Mouse (Mus musculus) embryo, embryonic 11.5 days (tissue): ENCODE results near the gene Tmem205.

ENCODE experiments used
- DNase-seq: peaks from one replicate; pipeline ENCODE4 v3.0.0-alpha.2; 2012; ENCODE audit warnings: low read depth, low spot score

Gene Tmem205

DNA sequence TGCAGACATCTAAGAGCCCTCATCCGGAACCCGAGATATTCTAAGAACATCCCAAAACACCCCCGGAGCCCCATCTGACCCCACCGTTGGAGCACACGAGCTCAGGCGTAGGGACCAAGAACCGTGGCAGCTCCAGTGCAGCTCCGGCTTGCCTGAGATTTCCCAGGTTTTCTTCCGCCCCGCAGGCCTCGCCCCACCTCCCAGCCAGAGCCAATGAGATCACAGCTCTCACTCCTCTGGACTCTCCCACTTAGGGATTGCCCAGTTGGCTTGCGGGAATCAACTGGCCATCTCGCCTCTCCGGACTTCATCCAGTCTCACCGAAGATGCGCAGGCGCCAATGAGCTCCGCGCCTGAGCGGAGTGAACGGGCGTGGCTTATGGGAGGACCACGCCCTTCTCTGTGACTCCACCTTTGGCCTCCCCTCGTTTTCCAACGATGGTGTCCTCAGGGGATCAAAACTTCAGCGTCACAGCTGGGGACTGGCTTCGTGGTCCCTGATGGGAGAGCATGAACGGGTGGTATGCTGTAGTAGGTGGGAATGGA is at the start of gene Tmem205, which contains the start of gene Ccdc159:
Gene Tmem205, minus strand, starts transcription at position 349 of the 546 bp plus-strand sequence.
Gene Ccdc159, plus strand, starts transcription at position 264 of the 546 bp plus-strand sequence.
- DNase-seq: peak; percentile 95

DNA sequence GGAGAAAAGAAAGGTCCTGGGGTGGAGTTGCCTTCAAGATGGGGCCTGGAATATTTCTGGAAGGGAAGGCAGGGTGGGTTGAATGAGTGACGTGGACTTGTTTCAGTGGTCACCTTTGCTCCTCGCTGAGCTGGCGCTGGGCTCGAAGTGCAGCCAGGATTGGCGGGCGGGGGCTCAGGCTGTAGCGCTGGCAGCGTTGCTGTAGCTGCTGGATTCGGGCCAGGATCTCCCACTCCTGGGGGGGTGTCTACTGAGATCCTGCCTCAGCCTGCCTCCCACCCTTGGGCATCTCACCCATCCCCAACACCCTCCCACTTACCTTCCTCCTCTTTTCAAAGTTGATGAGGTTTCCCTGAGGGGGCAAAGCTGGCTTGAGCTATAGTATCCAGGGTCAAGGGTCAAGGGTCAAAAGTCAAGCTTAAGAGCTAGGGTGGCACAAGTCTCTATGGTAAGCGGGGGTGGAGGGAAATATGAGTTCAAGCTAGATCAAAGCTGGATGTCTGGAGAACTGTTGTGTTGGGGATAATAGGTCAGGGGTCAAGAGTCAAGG is 49.3 kb upstream of the Tmem205 start:
- no peak for DNase-seq

DNA sequence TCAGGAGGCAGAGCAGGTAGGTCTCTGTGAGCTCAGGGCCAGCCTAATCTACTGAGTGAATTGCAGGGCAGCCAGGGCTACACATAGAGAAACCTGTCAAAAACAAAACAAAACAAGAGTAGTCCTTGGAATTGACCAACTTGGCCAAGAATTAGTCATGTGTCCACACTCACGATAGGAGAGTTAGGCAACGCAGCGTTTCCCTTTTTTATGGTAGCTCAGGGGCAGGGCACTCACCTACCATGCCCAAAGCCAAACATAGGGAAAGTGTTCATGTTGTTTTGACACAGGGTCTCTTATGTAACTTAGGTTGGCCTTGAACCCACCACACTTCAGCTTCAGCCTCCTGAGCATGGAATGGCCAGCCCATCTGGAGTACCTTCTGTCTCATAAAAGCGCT is 41.9 kb upstream of the Tmem205 start:
- no peak for DNase-seq

DNA sequence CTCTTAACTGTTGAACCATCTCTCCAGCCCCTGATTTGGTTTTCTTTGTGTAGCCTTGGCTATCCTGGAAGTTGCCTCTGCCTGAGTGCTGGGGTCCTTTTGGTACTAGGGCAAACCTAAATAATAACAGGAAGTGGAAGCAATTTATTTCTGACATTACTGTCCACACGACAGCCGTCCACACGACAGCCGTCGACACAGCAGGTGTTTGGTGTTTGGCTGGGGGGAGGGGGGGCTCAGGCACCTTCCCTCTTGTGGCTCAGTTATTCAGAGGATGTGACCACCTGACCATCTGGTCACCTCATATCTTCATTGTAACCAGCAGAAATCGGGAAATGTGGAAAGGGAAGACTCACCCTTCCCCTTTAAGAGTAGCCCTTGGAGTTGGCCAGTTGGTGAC is 41.5 kb upstream of the Tmem205 start:
- DNase-seq: no peak

DNA sequence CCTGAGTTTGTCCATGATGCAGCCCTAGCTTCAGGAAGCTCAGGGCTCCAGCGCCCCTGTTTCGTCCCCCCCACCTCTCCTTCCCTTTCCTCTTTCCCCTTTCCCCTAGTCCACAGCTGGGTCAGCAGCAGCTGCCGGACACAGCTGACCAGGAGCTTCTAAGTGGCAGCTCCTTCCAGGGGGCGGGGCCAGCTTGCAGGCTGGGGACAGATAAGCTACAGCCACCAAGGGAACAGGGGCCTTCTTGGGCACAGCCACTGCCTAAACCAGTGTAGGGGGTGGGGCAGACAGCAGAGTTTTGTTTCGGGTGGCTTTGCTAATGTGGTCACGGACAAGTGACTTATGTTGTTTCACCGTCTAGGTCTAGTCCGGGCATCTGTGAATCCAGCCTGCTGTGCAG is 36.1 kb upstream of the Tmem205 start, which contains the start of gene Epor:
Gene Epor, minus strand, starts transcription at position 90 of the 400 bp plus-strand sequence.
- peak; percentile 40 for DNase-seq

DNA sequence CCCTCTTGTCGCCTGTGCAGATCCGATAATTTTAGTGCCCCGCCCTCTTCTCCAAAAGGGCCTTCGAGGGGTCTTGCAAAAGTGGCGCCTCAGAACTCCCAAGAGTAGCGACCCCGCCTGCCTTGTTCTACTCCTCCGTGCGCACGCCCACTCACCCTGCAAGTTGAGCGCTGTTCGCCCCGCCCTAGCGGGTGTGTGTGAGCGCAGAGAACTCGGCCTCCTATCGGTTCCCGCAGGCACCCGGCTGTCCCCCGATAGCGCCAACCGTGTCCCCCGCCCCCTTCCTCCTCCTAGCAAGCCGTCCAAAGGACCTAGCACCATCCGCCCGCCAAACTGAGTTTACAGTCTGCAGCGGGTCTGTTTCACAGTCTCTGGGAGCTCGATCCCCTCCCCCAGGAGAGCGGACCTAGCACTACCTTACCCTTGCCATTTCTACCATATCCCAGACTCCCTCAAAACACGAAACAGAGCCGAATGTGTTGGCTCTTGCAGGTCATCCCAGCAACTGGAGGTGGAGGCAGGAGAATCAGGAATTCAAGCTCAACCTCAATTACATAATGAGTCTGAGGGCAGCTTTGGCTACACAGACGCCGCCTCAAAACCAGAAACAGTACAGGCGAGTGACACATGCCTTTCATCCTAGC is 35.2 kb upstream of the Tmem205 start:
- peak; percentile 64 for DNase-seq

DNA sequence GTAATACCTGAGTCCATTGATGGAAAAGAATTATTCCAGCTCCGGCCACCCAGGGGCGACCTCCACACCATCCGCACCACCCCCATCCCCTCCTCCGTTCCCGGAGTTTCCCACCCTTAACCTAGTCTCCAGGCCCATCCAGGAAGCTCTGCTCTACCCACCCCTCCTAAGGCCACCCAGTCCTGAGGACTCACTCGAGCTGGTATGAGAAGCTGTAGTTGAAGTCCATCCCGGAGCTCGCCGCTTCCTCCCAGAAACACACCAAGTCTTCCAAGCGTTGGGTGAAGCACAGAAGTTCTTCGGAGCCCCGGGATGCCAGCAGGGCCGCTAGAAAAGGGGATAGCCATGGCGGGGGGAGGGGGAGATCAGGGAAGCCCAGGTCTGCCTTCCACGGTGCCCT is 34.7 kb upstream of the Tmem205 start:
- no peak for DNase-seq

DNA sequence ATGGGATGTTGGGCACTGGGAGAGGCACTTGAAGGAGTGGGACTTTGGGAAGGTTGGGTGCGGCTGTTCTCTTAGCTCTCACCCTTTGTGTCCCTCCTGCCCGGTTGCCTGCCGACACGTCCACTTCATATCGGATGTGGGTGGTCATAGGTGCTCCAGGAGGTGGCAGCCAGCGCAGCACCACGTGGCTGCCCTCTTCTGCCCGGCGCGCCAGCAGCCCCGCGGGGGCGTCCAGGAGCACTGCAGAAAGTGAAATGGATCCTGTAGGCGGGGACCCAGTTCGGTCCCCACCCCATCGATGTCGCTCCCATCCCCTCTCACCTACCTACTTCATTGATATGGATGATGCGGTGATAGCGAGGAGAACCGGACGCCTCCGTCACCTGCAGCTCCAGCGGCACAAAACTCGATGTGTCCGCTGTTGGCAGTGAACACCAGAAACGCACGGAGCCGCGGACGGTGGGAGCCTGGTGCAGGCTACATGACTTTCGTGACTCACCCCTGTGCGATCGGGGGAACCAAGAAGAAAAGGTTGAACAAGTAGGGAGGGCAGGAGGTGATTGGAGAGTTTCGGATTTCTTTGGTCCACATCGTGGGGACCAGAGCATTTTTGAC is 34.1 kb upstream of the Tmem205 start:
- DNase-seq: no peak

DNA sequence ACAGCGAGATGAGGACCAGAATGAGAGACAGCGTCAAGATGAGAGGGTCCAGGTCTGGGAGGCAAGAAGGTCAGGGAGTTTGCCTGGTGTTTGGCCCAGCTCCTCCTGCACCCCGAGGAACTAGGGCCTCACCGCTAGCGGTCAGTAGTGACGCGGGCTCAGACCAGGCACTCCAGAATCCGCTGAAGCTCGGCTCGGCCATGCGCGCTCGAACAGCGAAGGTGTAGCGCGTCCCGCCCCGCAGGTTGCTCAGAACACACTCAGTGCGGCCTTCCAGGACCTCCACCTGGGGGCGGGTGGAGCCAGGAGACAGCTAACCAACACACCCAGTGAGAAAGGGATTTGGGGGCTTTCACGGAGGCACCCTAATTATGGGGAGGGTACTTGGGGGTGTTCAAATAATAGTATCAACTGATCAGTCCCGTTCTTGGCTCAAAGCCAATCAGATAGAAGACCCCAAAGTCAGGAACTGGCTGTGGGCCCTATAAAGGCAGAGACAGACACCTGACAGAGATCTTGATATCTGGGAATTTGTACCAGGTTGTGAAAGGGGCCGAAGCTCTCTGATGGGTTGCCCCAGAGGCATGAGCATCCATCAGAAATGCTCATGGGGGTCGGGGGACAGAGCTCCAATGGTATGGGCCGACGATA is 33.3 kb upstream of the Tmem205 start:
- DNase-seq: no peak

DNA sequence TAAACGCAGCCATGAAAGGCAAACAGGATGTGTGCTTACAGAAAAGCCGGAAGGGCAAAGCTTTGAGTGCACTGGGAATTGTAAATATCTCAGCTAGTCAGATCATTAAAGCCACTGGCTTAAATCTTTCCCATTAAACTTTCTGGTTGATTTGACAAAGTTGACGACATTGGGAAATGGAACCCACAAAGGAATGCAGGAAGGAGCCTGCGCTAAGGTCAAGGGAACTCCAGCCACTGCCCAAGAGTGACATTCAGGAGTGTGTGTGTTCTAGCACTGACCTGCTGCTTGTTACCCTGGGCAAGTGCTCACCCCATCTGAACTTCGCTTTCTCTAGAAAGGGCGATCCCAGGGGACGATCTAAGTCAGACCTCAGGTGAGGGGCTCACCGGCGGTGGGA is 32.8 kb upstream of the Tmem205 start:
- no peak for DNase-seq

DNA sequence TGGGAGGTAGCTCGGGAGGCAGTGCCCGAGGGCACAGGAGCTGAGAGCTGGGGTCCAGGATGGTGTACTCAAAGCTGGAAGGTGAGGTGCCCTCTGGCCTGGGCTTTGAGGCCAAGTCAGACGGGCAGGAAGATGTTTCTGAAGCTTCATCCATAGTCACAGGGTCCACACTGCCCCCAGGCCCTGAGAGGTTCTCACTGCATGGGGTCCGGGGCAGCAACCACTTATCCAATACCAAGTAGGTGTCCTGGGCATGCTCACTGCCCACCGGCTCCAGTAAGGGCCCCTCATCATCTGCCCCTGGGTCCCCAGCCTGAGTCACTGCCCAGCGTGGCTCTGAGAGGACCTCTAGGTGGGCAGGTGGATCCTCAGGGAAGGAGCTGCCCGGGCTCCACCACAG is 31.9 kb upstream of the Tmem205 start:
- DNase-seq: no peak

DNA sequence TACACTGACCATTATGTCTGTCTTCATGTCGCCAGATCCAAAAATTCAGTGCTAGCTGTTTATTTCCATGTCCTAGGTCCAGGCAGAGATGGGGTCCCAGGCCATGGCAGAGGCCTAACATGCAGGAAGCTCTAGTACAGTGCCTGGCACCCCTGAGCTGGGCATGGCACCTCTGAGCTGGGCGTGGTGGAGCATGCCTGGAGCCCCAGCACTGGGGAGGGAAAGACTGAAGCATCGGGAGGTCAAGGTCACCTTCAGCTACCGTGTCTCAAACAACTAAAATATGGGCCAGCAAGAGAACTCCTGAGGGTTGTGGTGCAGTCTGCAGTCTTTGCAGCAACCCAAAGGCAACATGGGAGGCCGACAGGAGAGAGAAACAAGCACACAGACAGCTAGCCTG is 31.0 kb upstream of the Tmem205 start:
- DNase-seq: no peak

DNA sequence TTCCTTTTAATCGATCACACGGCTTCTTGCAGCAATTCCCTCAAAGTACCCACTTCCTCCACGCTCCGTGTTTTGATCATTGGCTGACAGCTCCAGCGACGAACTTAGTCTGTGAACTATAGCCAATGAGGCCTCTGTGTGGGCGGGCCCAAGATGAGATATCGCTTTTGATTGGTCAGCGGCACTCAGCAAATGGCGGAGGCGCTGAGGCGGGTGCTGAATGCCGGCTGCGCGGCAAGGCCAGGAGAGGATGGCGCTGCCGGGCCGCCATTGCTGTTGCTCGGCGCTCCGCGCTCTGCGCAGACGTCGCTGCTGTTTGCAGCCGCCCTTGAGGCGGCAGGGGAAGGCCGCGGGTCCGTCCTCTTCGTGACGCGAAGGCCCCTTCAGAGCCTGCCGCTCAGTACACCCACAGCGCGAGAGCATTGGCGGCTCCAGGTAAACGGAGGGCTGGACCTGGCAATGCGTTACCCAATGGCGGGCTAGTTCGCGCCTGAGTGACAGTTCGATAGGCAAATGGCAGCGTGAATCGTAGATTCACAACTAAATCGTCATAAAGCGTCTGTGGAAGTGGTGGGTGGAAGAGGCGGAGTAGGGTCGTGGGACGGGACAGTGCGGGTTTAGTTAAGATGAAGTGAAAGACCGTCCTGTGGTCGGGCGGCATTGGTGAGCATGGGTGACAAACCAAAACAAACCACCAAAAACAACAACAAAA is 28.4 kb upstream of the Tmem205 start, which contains the start of gene Swsap1:
Gene Swsap1, plus strand, starts transcription at position 186 of the 712 bp plus-strand sequence.
- peak; percentile 96 for DNase-seq

DNA sequence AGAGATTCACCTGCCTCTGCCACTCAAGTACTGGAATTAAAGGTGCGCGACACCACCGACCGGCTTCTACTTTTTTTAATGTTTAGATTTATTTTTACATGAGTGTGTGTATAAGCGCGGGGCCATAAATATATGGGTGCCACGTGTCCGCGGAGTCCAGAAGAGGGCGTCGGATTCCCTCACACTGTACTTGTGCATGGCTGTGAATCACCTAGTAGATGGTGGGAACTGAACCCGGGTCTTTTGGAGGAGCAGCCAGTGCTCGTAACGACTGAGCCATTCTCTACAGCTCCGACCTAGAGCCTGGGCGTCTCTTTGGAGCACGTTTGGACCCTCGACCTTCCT is 27.8 kb upstream of the Tmem205 start:
- DNase-seq: no peak

DNA sequence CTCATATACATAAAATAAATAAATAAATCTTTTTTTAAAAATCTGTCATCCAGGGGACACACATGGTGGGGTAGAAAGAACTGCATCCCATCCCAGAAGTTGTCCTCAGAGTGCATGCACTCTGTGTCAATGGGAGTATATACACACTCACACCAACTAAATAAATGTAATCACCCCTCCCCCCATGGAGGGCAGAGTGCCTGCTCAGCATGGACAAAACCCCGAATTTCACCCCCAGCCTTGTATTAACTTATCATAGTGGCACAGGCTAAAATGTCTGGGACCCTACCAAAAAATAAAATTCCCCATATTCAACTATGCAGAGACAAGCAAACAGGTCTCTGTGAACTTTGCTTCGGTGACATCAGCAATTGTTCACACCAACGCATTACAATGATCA is 27.3 kb upstream of the Tmem205 start:
- DNase-seq: no peak

DNA sequence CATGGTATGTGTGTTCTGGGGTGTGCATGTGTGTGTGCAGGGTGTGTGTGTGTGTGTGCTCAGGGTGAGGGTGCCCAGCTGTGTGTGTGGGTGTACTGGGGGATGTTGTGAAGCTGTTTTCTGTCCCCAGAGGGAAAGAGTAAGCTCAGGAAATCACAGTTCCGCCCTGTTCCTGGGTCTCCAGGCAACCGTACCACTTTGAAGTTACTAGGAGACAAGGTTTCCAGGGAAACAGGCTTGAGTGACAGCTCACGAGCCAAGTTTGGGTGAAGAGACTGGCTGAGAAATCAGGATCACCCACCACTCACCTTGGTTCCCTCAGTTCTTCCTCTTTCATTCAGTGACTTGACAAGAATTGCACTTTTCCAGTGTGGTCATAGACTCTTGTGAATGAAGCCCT is 26.2 kb upstream of the Tmem205 start:
- no peak for DNase-seq

DNA sequence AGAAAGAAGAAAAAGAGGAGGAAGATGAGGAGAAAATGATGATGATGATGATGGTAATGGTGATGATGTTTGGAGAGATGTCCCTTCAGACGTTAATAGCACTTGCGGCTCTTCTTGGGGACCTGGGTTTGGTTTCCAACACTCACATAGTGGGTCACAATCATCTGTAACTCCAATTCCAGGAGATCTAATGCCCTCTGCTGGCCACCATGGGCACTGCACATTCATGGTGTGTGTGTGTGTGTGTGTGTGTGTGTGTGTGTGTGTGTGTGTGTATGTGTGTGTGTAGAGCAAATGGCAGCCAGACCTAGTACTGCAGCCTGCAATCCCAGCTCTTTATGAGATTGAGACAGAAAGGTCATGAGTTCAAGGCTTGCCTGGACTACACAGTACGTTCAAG is 24.6 kb upstream of the Tmem205 start:
- no peak for DNase-seq

DNA sequence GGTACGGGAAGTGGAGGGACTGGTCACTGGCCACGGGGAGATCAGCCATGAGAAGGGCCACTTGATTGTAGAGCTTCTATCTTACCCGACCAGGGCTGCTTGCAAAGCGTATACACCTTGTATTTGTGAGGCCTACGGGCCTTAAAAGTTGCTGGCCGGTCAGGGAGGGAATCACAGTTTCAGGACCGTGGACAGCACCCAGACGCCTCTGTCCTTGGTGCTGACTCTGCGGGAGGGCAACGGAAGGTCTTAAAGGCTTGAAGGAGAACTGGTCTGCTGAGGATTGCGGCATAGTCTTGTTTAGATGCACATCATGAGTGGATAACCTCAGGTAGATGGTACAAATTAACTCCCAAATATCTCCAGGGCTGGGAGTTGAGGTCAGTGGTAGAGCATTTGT is 23.0 kb upstream of the Tmem205 start:
- DNase-seq: peak; percentile 58

DNA sequence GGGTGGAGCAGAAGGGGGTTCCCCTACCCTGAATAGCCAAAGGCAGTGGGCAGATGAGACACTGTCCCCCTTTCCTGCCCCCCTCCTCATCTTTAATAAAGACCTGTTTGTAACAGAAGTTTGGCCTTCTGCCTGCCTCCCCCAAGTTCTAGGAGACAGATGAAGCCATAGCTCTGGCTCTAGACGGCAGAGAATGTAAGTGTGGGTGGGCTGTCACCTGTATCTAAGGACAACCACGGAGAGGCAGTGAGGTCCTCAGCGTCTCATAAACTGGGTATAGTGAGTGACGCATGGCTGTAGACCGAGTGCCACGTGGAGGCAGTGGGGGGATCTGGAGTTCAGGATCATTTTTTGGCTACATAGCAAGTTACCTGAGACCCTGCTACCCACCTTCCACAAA is 21.4 kb upstream of the Tmem205 start:
- no peak for DNase-seq

DNA sequence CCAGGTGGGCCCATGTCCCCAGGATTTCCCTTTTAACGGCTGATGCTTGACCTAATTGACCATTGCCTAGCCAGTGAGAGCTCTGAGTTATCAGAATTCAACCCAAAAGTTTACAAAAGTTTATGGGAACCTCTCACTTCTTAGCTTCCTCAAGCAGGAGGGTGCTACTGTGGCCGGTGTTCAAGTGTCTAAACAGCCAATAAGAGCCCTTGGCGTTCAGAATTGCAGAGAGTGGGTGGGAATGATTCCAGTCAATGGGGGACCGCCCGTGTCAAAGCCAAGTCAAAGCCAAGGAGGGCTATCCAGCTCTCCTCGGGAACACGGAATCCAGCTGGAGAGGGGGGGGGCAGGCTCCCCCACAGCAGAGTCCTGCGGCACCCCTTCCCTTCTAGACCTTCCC is 20.8 kb upstream of the Tmem205 start:
- no peak for DNase-seq

DNA sequence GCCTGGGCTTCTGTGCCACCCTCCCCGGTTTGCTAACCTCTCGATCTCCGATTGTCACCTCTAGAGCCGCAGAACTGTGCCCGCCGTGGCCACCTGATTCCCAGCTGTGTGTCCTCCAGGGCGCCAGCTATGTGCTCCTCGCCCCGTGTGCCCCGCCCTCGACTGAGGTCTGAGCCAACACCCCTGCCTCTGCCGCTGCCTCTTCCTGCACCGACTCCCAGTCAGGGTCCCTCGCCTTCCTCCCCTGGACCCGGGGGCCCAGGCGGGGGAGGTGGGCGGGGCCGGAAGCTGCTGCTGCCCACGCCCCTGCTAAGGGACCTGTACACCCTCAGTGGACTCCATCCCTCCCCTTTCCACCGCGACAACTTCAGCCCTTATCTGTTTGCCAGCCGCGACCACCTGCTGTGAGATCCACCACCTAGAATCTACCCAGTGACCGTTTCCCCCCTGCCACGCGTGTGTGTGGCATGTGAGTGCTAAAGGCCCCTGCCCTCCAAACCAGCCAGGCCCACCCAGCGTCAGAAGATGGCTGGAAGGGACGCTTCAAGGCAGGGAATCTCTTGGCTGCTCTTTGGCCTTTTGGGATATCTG is 20.3 kb upstream of the Tmem205 start:
- no peak for DNase-seq
